Mouse (Mus musculus) kidney, adult 2 months (tissue): ENCODE measurements around the gene Cadps.

Experiments
- CTCF ChIP-seq: fragments of 200-500 bp; conservative IDR thresholded peaks from 2 replicates; pipeline ENCODE4 v1.5.1; 2011; ENCODE audit warnings: low read depth, mild to moderate bottlenecking, control low read depth, low read length, moderate library complexity, mixed read lengths; ENCODE audit not compliant: insufficient read depth, insufficient read length
- POLR2A ChIP-seq: fragments of 200-500 bp; IDR thresholded peaks from one replicate; pipeline ENCODE4 v1.6.1; 2011; ENCODE audit warnings: low read depth, low read length, control low read depth

GRCm38 (mm10) chr14:12342458-12343131, 480.3 kb downstream of the Cadps start:
- TF ChIP-seq CTCF (no peak), POLR2A (no peak)
